Mouse (Mus musculus) cerebellum, adult 11-12 months (tissue): ENCODE measurements around the gene Rxfp4.
A peak's percentile ranks its signal among the peaks of the same experiment; 100 is the strongest.

Source experiments
- DNase-seq: peaks from one replicate; pipeline ENCODE4 v3.0.0; 2022

Gene Rxfp4

DNA sequence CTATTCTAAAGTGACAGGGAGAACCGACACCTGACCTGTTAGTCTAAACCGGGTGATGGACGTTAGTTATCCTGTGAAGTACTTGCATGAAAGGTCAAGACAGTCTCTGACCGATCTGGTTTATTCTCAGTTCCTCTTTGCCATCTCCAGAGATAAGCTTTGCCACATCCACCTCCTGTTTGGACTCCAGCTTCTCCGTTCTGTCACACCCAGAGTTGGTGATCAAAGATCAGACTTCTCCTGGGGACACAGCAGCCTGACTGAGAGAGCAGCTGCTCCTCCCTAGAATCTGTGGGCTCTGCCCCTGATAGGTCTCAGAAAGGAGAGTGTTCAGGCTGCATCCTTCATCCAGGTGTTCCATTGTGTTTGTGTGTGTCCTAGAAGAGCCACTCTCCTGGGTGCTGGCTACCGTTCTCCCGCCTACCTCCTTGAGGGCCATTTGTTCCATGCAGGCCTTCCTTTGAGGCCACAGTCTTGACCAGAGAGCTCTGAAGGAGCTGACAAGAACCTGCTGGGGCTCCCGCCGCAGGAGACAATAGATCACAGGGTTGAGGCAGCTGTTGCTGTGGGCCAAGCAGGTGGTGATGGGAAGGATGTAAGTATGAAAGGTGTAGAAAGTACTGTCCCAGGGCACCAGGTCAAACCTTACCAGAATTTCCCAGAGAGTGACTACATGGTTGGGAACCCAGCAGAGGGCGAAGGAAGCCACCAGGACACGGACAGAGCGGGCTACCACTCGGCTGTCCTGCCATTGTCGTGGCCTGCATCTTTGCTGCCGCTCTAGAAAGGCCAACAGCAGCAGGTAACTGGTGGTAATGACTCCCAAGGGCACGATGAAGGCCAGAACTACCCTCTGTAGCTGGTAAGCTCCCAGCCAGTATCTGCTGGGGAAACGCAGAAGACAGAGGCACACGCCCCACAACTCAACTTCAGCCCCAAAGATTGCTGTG is 998 bp downstream of the Rxfp4 start:
- no peak for DNase-seq

DNA sequence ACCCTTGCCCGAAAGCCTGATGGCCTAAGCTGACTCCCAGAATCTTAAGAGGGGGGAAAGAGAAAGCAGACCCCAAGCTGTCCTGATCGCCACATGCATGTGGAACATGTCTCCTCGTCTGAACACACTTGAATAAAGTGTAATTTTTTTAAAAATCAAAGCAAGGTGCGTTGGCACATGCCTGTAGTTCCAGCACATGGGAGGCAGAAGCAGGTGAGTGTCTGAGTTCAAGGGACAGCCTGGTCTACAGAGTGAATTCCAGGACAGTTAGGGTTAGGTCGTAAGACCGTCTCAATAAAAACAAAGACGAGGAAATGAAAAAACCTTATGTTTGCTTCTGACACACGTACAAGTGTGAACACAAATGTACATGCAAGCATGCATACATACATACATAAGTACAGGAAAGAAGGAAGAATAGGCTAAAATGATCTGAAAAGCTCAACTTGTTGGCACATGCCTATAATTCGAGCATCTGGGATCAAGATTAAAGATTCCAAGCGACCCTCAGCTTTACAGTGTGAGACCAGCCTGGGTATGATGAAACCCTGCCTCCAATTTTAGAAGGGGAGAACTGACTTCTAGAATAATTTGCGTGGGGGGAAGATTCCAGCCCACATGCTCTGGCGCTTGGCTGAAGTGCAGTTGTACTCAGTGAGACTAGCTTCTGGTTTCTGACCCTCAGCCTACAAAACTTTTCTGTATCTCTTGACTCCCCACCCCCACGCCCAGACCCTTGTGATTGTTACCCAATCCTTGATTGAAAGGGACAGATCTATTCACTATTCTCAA is 2.0 kb downstream of the Rxfp4 start:
- no peak for DNase-seq

DNA sequence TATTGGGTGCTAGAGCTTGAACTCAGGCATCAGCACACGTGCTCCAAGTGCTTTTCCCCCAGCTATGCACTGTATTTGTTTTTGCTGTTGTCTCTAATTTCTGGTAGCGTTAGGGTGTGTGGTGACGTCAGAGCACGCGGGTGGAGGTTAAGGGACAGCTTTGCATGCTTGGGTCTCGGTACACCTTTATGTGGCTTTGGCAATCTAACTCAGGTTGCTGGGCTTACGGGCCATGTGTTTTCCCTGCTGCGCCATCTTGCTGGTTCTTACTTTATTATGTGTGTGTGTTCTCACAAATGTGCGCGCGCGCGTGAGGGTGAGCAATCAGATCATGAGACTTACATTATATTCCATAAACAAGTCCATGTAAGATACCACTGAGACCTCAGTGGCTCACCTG is 3.0 kb downstream of the Rxfp4 start:
- DNase-seq = no peak

DNA sequence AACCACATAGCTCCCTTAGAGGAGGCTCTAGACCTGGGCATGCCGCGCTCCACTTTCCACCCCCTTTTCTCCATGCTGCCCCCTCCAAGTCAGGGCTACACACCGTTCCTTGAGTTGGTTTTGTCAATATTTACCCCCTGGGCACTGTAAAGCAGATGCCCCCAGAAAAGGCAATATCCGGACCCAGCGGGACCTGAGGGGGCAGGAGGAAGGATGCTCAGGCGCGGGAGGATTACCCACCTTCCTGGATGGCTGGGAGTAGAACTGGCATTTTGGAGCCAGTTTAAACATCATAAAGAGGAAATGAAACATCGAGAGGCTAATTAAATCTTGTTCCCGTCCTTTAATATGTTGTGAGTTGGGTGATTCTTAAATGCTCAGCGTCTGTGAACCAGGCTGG is 3.8 kb downstream of the Rxfp4 start:
- DNase-seq = no peak

DNA sequence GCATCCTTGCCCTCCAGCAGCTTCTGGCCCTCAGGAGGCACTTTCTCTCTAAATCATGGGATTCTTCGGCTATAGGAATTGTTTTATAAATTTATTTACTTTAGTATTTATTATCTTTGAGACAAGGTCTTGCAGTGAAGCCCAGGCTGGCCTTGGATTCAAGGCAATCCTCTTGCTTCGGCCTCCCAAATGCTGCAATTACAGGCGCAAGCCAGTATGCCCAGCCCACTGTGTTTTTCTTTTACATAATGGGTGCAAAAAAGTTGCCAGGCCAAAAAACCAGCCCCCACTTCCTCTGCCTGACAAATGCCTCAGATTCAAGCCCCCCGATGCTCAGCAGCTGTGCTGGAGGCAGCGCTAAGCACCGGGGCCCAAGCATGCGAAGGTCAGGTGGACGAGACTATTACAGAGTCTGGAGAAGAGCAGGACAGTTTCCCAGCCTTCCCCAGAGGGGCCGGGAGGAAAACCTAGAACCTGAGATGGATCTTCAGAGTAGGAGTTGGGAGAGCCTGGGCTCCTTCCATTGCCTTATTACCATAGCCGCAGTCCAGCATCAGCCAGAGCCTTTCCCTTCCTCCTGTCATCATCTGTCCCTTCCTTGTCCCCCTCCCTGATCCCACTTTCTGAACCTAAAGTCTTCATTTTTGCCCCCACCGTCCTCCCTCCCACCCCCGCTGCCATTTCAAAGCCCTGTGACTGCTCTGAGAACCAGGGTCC is 4.3 kb downstream of the Rxfp4 start:
- no peak for DNase-seq

GRCm38 (mm10) chr3:88647779-88648413 is 5.0 kb downstream of the Rxfp4 start:
- no peak for DNase-seq

GRCm38 (mm10) chr3:88647076-88647475 is 5.9 kb downstream of the Rxfp4 start:
- DNase-seq = no peak

GRCm38 (mm10) chr3:88646426-88646995 is 6.4 kb downstream of the Rxfp4 start:
- DNase-seq = no peak

DNA sequence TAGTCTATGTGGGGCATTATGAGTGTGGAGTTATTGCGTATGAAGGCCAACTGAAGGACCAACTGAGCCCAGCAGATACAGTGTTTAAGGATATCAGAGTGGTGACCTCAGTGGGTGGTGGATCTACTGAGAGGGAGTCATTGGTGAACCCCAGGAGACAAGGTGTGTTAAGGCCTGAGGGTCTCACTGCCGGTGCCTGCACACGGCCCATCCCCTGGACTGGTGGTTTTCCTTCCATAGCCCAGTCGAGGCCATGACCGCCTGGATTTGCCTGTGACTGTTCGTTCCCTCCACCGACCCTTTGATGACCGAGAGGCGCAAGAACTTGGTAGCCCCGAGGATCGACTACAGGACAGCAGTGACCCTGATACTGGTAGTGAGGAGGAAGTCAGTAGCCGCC is 7.0 kb downstream of the Rxfp4 start:
- DNase-seq = no peak

- DNase-seq = no peak
These were observed 9.9 kb downstream of the Rxfp4 start for GRCm38 (mm10) chr3:88643078-88643477.

GRCm38 (mm10) chr3:88640676-88641075 is 12.3 kb downstream of the Rxfp4 start:
- peak; percentile 68 for DNase-seq

- DNase-seq = no peak
These were observed 13.7 kb downstream of the Rxfp4 start for GRCm38 (mm10) chr3:88639239-88639638.

DNA sequence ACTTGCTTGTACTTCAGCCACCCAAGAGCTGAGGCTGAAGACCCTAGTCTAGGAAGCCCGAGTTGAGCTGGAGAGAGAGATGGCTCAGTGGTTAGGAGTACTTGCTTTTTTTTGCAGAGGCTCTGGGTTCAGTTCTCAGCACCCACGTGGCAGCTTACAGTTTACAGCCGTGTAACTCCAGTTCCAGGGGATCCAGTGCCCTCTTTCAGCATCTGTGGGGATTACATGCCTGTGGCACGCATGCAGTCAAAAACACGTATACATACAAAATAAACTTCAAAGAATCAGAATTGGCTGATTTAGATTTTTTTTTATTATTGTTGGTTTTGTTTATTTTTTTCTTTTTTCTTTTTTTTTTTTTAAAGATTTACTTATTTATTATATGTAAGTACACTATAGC is 15.8 kb downstream of the Rxfp4 start:
- no peak for DNase-seq

DNA sequence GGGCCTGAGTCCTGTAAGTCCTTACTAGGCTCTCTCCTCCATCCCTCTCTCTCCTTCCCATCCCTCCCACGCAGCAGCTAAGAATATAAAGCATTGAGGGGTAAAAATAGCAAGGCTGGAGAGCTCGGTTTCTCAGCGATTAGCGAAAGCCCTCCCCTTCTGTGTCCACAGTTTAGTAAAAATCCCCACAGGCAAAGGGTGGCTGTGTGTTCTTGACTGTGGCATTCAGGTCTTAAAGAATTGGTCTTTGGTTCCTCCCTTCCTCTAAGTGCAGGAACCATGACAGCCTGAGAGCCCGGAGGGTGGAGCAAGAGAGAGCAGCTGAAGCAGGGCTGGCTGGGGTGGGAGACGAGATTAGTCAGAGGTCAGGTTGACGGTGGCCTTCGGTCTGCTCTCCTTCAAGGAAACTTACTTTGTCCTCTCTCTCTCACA is 16.4 kb downstream of the Rxfp4 start:
- DNase-seq = no peak

DNA sequence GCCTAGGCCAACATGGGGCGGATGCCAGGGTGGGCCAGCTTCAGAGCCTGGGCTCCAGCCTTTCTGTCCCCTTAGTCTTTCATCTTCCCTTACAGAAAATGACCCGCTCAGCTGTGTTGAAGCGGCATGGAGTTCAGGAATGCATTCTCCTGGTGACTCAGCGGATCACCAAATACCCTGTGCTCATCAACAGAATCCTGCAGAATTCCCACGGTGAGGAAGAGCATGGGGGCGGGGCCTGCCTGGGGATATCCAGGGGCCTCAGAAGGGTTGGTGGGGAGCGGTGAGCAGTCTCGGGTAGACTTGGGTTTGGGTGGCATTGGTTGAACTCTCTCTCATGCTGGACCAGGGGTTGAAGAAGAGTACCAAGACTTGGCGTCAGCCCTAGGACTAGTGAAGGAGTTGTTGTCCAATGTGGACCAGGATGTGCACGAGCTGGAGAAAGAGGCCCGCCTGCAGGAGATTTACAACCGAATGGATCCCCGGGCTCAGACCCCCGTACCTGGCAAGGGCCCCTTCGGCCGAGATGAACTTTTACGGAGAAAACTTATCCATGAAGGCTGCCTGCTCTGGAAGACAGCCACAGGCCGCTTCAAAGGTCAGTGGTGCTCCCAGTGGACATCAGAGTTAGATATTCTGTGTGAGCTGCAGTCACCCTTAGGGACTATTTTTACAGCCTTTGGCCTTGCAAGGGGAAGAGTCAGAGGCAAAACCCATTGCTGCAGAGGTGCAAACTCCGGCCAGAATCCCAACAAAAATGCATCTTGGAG is 17.3 kb downstream of the Rxfp4 start:
- no peak for DNase-seq

- DNase-seq = no peak
These were observed 19.9 kb downstream of the Rxfp4 start for GRCm38 (mm10) chr3:88633056-88633455.

GRCm38 (mm10) chr3:88631921-88632587 is 20.9 kb downstream of the Rxfp4 start:
- DNase-seq = no peak

DNA sequence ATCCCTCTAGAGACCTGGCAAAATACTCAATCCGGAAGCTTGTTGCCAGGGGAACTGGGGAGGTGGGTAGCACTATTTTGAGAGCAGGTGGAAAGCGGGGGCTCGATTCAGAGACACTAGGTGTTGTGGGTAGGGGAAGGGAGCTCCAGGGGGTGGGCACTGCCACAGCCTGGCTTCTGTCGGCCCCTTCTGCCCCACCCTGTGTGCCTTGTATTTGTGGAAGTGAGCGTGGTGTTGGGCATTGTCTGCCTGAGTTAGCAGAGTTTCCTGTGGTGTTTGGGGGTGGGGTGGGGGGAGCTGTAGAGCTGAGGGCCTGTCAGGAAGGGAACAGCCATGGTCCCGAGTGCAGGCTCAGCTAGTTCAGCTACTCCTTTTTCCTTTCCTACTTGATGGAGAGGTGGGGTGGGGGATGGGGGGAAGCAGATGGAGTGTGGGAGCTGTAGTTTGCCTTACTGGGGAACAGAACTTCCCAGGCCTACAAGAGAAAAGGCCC is 22.0 kb downstream of the Rxfp4 start:
- DNase-seq = no peak

DNA sequence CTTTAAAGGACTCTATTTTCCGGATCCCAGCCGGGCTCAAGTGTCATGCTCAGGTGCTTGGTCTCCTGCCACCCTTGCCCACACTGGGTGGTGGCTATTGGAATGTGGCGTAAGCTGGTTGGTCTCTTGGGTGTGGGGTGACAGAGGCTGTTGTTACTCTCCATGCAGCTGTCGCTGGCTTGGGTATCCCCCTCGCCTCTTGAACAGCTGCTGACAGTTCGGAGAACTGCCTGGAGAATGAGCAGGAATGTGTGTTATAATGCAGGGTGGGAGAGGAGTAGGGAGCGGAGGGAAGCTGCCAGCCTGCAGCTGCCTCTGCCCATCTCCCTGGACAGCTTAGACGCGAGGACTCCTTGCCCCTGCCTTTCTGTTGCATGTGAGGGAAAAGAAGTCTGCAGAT is 22.9 kb downstream of the Rxfp4 start:
- DNase-seq = no peak

GRCm38 (mm10) chr3:88629244-88629643 is 23.7 kb downstream of the Rxfp4 start:
- DNase-seq = no peak

- DNase-seq = no peak
These were observed 24.2 kb downstream of the Rxfp4 start for GRCm38 (mm10) chr3:88628766-88629165.
